Mouse (Mus musculus) bone marrow macrophage, adult 2 months (primary cell): Measurements from ENCODE around the gene Gm9821. TPM values are rescaled to one million over a fixed set of nuclear protein-coding genes. Genes with fewer than 3 reads are reported as not detected.
A peak's percentile ranks its signal among the peaks of the same experiment; 100 is the strongest.

Experiments used
- H3K27ac ChIP-seq: 2 replicates; pipeline ENCODE4 v1.5.1; 2012; ENCODE audit warnings: low read depth, low read length; ENCODE audit not compliant: insufficient read depth
- H3K4me1 ChIP-seq: 2 replicates; pipeline ENCODE4 v1.6.1; 2012; ENCODE audit warnings: low read length; ENCODE audit not compliant: control insufficient read depth, insufficient read depth
- H3K4me3 ChIP-seq: 2 replicates; pipeline ENCODE4 v1.5.1; 2012; ENCODE audit warnings: mild to moderate bottlenecking, low read length, moderate library complexity; ENCODE audit not compliant: insufficient read depth
- CTCF ChIP-seq: IDR thresholded peaks from 2 replicates; pipeline ENCODE4 v1.5.1; 2012; ENCODE audit warnings: low read depth, mild to moderate bottlenecking, low read length, moderate library complexity
- POLR2A ChIP-seq: IDR thresholded peaks from 2 replicates; pipeline ENCODE4 v1.6.1; 2012; ENCODE audit warnings: mild to moderate bottlenecking, low read depth, low read length, borderline replicate concordance
- polyA plus RNA-seq: library from polyadenylated mRNA; stranded (reverse); fragments of >200 nt; gene quantifications from 2 replicates; pipeline ENCODE4 v1.2.4, GENCODE M21; 2012; ENCODE audit not compliant: missing spikeins, insufficient read depth, insufficient read length

Gene Gm9821
- polyA plus RNA-seq, 1 experiment: not detected

- TF ChIP-seq POLR2A (no peak), CTCF (no peak)
- Histone ChIP-seq H3K4me1 (peaks cover 77% of the 10 kb centered on the region), H3K27ac (no peak overlapping the region), H3K4me3 (no peak overlapping the region)
Observed at GRCm38 (mm10) chr2:91958049-91958448, 12.5 kb downstream of the Gm9821 start.

- Histone ChIP-seq H3K4me3 (no peak overlapping the region), H3K27ac (no peak overlapping the region), H3K4me1 (peaks cover 69% of the 10 kb centered on the region)
- TF ChIP-seq CTCF (peak; percentile 39; the same call in 1 of the 2 replicates), POLR2A (no peak)
Observed at GRCm38 (mm10) chr2:91958701-91959457, 13.4 kb downstream of the Gm9821 start.

GRCm38 (mm10) chr2:91959544-91960410 is 14.3 kb downstream of the Gm9821 start:
- H3K4me1 ChIP-seq: peaks cover 60% of the 10 kb centered on the region
- no peak overlapping the region for H3K4me3 ChIP-seq
- no peak overlapping the region for H3K27ac ChIP-seq
- no peak for TF ChIP-seq POLR2A
- TF ChIP-seq CTCF: no peak

- Histone ChIP-seq H3K4me1 (peaks cover 53% of the 10 kb centered on the region), H3K27ac (no peak overlapping the region), H3K4me3 (no peak overlapping the region)
- no peak for TF ChIP-seq POLR2A
- no peak for TF ChIP-seq CTCF
Observed at GRCm38 (mm10) chr2:91960459-91960858, 15.0 kb downstream of the Gm9821 start.

- Histone ChIP-seq H3K4me3 (peak overlapping the region; percentile 81), H3K27ac (peak overlapping the region; percentile 20; the same call in 1 of the 2 replicates), H3K4me1 (peaks cover 48% of the 10 kb centered on the region)
- no peak for TF ChIP-seq CTCF
- no peak for TF ChIP-seq POLR2A
Observed at GRCm38 (mm10) chr2:91961901-91962761, 16.6 kb downstream of the Gm9821 start.

- peak overlapping the region; percentile 81 for H3K4me3 ChIP-seq
- peaks cover 49% of the 10 kb centered on the region for H3K4me1 ChIP-seq
- peak overlapping the region; percentile 18 for H3K27ac ChIP-seq
- TF ChIP-seq POLR2A (no peak), CTCF (no peak)
Observed at GRCm38 (mm10) chr2:91962864-91963401, 17.4 kb downstream of the Gm9821 start.

- peaks cover 51% of the 10 kb centered on the region for H3K4me1 ChIP-seq
- peak overlapping the region; percentile 94 for H3K4me3 ChIP-seq
- H3K27ac ChIP-seq: peak overlapping the region; percentile 99
- no peak for TF ChIP-seq POLR2A
- no peak for TF ChIP-seq CTCF
Observed at GRCm38 (mm10) chr2:91963443-91963932, 18.0 kb downstream of the Gm9821 start.

GRCm38 (mm10) chr2:91964610-91965204 is 19.2 kb downstream of the Gm9821 start:
- Histone ChIP-seq H3K27ac (peak overlapping the region; percentile 99), H3K4me1 (peaks cover 53% of the 10 kb centered on the region), H3K4me3 (peak overlapping the region; percentile 94)
- TF ChIP-seq POLR2A (no peak), CTCF (no peak)

- TF ChIP-seq POLR2A: no peak
- no peak for TF ChIP-seq CTCF
- peaks cover 53% of the 10 kb centered on the region for H3K4me1 ChIP-seq
- peak overlapping the region; percentile 94 for H3K4me3 ChIP-seq
- H3K27ac ChIP-seq: peak overlapping the region; percentile 99
Observed at GRCm38 (mm10) chr2:91965417-91965816, 19.9 kb downstream of the Gm9821 start.

GRCm38 (mm10) chr2:91966367-91966766 is 20.9 kb downstream of the Gm9821 start:
- TF ChIP-seq CTCF (no peak), POLR2A (no peak)
- Histone ChIP-seq H3K4me3 (no peak overlapping the region), H3K4me1 (peaks cover 54% of the 10 kb centered on the region), H3K27ac (peak overlapping the region; percentile 99)
